Mouse (Mus musculus) induced T-regulatory cell, adult 2 months (primary cell): ENCODE results near the gene Tcaim.
"Not testable (repeated sequence)": the region's sequence is repeated elsewhere in the genome, so short reads cannot be mapped to it uniquely, and the experiment has no call there.

Source experiments
- DNase-seq: peaks from one replicate; pipeline ENCODE4 v3.0.0-alpha.2; 2012; ENCODE audit warnings: low read depth

Gene Tcaim

DNA sequence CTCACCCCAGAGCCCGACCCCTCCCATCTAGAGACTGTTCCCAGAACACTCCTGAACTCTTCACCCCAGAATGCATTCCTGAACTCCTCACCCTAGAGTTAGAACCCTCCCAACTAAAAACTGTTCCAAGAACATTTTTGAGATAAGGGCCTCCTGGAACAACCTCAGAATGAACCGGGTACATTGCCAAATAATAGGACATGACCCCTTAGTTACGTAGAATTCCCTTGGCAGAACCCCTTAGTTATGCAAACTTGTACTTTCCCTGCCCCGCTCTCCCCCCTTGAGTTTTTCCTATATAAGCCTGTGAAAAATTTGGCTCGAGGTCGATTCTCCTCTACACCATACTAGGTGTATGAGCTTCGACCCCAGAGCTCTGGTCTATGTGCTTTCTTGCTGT is 49.8 kb downstream of the Tcaim start:
- DNase-seq: not testable (repeated sequence)

DNA sequence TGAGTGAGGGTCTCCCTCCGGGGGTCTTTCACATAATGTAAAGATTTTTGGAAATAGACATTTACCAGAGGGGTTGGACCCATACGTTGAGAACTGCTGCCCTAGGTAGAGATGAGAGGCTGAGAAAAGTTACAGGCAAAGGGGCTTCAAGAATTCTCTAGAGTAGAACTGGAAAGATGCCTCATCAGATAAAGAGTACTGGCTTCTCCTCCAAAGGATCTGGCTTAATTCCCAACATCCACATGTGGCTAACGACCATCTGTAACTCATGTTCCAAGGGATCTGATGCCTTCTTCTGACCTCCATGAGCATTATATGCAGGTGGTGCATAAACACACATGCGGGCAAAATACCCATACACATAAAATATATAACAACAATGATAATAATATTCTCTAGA is 50.3 kb downstream of the Tcaim start:
- DNase-seq: no peak

GRCm38 (mm10) chr9:122856716-122857115 is 51.4 kb downstream of the Tcaim start:
- DNase-seq: no peak

- DNase-seq: no peak
These were observed 55.4 kb downstream of the Tcaim start for GRCm38 (mm10) chr9:122860752-122861151.

DNA sequence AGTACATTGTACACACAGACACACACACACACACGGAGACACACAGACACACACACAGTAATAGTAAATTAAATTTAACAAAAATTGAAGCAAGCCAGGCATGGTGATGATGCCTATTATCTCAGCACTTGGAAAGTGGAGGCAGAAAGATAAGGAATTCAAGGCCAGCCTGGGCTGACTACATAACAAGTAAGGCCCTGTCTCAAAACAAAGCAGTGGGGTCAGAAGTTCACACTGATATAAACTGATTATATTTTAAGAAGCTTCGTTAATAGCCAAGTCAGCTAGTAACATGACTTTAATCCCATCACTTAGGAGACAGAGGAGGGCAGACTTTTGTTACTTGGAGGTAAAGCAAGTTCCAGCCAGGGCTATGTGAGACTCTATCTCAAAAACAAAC is 58.4 kb downstream of the Tcaim start:
- DNase-seq: no peak

GRCm38 (mm10) chr9:122864848-122865247 is 59.5 kb downstream of the Tcaim start:
- no peak for DNase-seq

DNA sequence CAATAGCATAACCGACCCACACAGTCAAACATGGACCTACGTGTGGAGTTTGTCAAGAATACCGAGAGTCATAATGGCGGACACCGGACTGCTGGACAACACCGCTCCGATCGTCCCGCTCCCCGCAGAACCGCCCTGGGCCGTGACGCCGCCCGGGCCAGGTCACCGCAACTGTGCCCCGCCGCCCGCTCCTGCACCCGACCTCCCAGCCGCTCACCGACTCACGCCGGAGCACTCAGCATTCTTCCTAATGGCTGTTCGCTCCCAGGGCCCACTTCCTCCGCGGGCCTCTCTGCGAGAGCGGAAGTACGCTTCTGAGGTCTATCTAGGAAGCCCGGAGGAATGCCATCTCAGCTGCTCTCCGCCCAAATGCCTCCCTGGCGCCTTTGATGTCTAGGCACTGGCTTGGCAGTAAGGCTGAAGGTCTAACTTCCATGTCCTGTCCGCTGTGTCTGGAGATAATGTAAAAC is 60.4 kb downstream of the Tcaim start, which contains the start of gene Zfp445:
TSS of gene Zfp445 (minus strand) at position 310 of the 470 bp plus-strand sequence.
- DNase-seq: peak; percentile 92

DNA sequence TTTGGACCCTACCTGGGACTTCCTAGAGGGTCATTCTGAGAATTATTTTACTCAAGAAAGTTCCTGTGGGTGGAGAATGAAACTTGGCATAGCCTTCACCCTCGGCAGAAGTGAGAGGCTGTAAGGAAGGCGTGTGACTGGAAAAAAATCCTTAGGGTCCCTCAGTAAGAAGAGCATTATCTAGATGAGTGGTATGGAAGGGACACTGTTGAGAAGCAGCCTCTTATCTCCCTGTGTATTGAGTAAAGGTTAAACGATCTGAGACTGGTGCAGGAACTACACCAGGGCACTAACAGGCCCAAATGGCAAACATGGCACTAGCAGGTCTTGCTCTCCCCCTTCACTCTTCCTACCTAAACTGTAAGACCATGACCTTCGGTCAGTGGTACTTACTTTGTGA is 60.9 kb downstream of the Tcaim start:
- no peak for DNase-seq

GRCm38 (mm10) chr9:122872595-122872994 is 67.3 kb downstream of the Tcaim start:
- no peak for DNase-seq

DNA sequence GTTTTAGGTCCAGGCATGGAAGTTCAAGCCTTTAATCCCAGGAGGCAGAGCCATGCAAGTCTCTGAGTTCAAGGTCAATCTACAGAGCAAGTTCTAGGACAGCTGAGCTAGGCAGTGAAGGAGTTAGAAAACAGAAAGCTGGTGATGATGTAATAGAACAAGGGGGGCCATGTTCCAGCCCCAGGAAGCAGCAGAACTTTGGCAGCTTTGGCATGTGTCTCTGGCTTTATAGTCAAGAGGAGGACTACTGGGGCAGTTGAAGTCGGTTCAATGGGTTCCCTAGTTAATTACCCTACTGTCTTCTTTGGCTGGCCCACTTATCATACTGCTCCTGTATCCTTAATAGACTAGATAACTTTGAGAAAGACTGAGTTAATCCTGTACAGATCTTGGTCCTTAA is 69.3 kb downstream of the Tcaim start:
- peak; percentile 16 for DNase-seq

GRCm38 (mm10) chr9:122875145-122875544 is 69.8 kb downstream of the Tcaim start:
- DNase-seq: peak; percentile 63

DNA sequence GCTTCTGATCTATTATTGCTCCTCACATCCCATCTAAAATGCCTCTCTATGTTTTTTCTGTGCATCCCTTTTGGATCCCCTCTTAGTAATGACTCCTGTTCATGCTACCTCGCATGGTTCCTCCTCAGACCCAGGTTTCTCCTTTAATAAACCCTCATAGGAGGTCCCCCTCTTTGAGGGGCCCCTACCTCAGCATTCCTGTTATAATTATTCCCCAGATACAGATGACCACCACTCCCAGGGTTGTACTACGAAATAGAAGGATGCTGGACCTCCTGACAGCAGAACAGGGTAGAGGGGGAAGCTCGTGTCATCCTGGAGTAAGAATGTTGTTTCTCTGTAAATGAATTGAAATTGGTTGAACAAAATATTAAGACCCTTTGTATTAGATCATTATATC is 80.0 kb downstream of the Tcaim start, which contains the start of gene Zkscan7:
TSS of gene Zkscan7 (plus strand) at position 301 of the 400 bp plus-strand sequence.
- DNase-seq: no peak
